In genomic region chr13:54564232-54565200, GRCm38 (mm10) we compare ENCODE assay signal across 8 mouse cellular contexts. TPM values are rescaled to one million over a fixed set of nuclear protein-coding genes. Genes with fewer than 3 reads are reported as not detected.
DNase-seq lines count a peak whose midpoint lies in the region; ATAC-seq and TF ChIP-seq lines count a peak whose summit lies in the region.

No protein-coding gene starts in this region.

- CTCF ChIA-PET in Patski (lab: Charles Lee) = interaction anchor here (1.5 kb wide), 1 partner anchor 15 kb away, joined by 4 read pairs; no protein-coding TSS in a partner anchor

- TF ChIP-seq POLR2A in lung, adult 2 months (IDR thresholded peaks at IDR 0.05; ENCODE audit: borderline replicate concordance, extremely low read depth, low read depth, low read length) = no peak
- no peak for TF ChIP-seq POLR2A in olfactory bulb, adult 2 months (IDR thresholded peaks at IDR 0.05; ENCODE audit: insufficient read depth, low read depth, low read length)

- no peaks in the 10 kb centered on the region for H3K27me3 ChIP-seq in Patski
- no peaks in the 10 kb centered on the region for H3K27me3 ChIP-seq in forebrain, embryonic 12.5 days
- no peaks in the 10 kb centered on the region for H3K27me3 ChIP-seq in limb, embryonic 11.5 days (ENCODE audit: control insufficient read depth, insufficient read depth, low read length)

- TF ChIP-seq CTCF in lung, adult 2 months (IDR thresholded peaks at IDR 0.05; ENCODE audit: insufficient read depth, low read length) = no peak
- TF ChIP-seq CTCF in Patski (IDR thresholded peaks at IDR 0.05) = no peak
- no peak for TF ChIP-seq CTCF in olfactory bulb, adult 2 months (IDR thresholded peaks at IDR 0.05; ENCODE audit: insufficient read depth, low read depth, low read length)

- in situ Hi-C loops in Patski (cut with MboI; ENCODE audit: low pct_unique_long_range_greater_than_20kb) = no loop called here

- WGBS in lung, adult 2 months = 10% methylated on average over 45 of the region's 45 CpGs
- 12% methylated on average over 45 of the region's 45 CpGs for WGBS in forebrain, embryonic 12.5 days
- 11% methylated on average over 45 of the region's 45 CpGs for WGBS in limb, embryonic 11.5 days
- WGBS in olfactory bulb, adult 2 months = 9% methylated on average over 45 of the region's 45 CpGs

- H3K36me3 ChIP-seq in forebrain, embryonic 12.5 days (replicated peaks) = peaks cover 35% of the 10 kb centered on the region
- H3K36me3 ChIP-seq in limb, embryonic 11.5 days (ENCODE audit: control insufficient read depth, insufficient read depth, low read length) = peaks cover 3% of the 10 kb centered on the region; the same call in 1 of the 2 replicates

- H3K27ac ChIP-seq in forebrain, embryonic 12.5 days = peak overlapping the region; percentile 84
- no peak overlapping the region for H3K27ac ChIP-seq in limb, embryonic 11.5 days (replicated peaks; ENCODE audit: low read depth, low read length)
- H3K27ac ChIP-seq in olfactory bulb, adult 2 months (ENCODE audit: insufficient read depth, low read depth, low read length) = peak overlapping the region; percentile 48; the same call in 1 of the 2 replicates

- peak overlapping the region; percentile 59 for H3K4me3 ChIP-seq in lung, adult 2 months (replicated peaks; ENCODE audit: extremely low read depth, low read depth, low read length)
- H3K4me3 ChIP-seq in forebrain, embryonic 12.5 days (replicated peaks) = peak overlapping the region; percentile 97
- H3K4me3 ChIP-seq in limb, embryonic 11.5 days (ENCODE audit: low read depth, low read length) = peak overlapping the region; percentile 93
- H3K4me3 ChIP-seq in olfactory bulb, adult 2 months (ENCODE audit: insufficient read depth, low read depth, low read length) = peak overlapping the region; percentile 89

- POLR2A ChIA-PET in Patski (lab: Charles Lee) = interaction anchor here (1.3 kb wide), 1 partner anchor 14 kb away, joined by 4 read pairs; no protein-coding TSS in a partner anchor

- peaks cover 10% of the 10 kb centered on the region for H3K4me1 ChIP-seq in lung, adult 2 months (ENCODE audit: control insufficient read depth, insufficient read depth, low read length)
- H3K4me1 ChIP-seq in forebrain, embryonic 12.5 days = peaks cover 19% of the 10 kb centered on the region
- peaks cover 6% of the 10 kb centered on the region for H3K4me1 ChIP-seq in limb, embryonic 11.5 days (ENCODE audit: control insufficient read depth, insufficient read depth, low read length)
- peaks cover 3% of the 10 kb centered on the region; the same call in 1 of the 2 replicates for H3K4me1 ChIP-seq in olfactory bulb, adult 2 months (ENCODE audit: control insufficient read depth, insufficient read depth, low read length)

- H3K4me2 ChIP-seq in forebrain, embryonic 12.5 days = peak overlapping the region; percentile 87
- peak overlapping the region; percentile 63 for H3K4me2 ChIP-seq in limb, embryonic 11.5 days (ENCODE audit: low read depth, severe bottlenecking)

- no peak for DNase-seq in lung, adult 2 months
- no peak for DNase-seq in lung, postnatal 4 days
- no peak for DNase-seq in Patski (ENCODE audit: low read depth, low spot score)
- DNase-seq in limb, embryonic 11.5 days (ENCODE audit: low spot score) = peak; percentile 45
- DNase-seq in adrenal gland, adult 18-20 months (ENCODE audit: low spot score in 2 of 2) = no peak
- DNase-seq in urinary bladder, postnatal 4 days (ENCODE audit: low spot score in 2 of 2) = no peak

- peak; percentile 15 for ATAC-seq in Patski
- ATAC-seq in forebrain, embryonic 12.5 days (ENCODE audit: low FRiP score) = peak; percentile 67
- peak; percentile 72 for ATAC-seq in limb, embryonic 11.5 days (ENCODE audit: insufficient number of reproducible peaks, low FRiP score, low TSS enrichment, low read depth)

- H3K9me3 ChIP-seq in forebrain, embryonic 12.5 days = no peaks in the 10 kb centered on the region
- no peaks in the 10 kb centered on the region for H3K9me3 ChIP-seq in limb, embryonic 11.5 days (ENCODE audit: control insufficient read depth, low read length)

- H3K9ac ChIP-seq in forebrain, embryonic 12.5 days = peak overlapping the region; percentile 98
- H3K9ac ChIP-seq in limb, embryonic 11.5 days (ENCODE audit: low read length) = peak overlapping the region; percentile 96

RNA-seq across cellular contexts. Expression of gene 4833439L19Rik, which starts 0.7 kb away (rescaled TPM):
- polyA plus RNA-seq in lung, adult 2 months (2012; rRNA removed) = 106 TPM in 2 replicates
- polyA plus RNA-seq in Patski (2021) = 124 TPM
- polyA plus RNA-seq in forebrain, embryonic 12.5 days (2016; fragmentation: Nextera tagmentation; extraction: Ambion mirVana) = 243 and 259 TPM in 2 replicates
- polyA plus RNA-seq in limb, embryonic 11.5 days (2014; fragmentation: Nextera tagmentation; extraction: Ambion mirVana) = 184 and 185 TPM in 2 replicates
- not detected in 2 replicates for polyA plus RNA-seq in olfactory bulb, adult 2 months (2012; ENCODE audit: insufficient read depth, insufficient read length, low replicate concordance, missing spikeins)
- total RNA-seq in adrenal gland, adult 18-20 months (2021) = 100 to 1,000 TPM; 177 to 178 TPM

RNA-seq across cellular contexts. Expression of gene Arl10, which starts 10.3 kb away (rescaled TPM):
- 30.8 and 41.5 TPM in 2 replicates for polyA plus RNA-seq in lung, adult 2 months (2012; rRNA removed)
- 26.6 TPM for polyA plus RNA-seq in Patski (2021)
- 44.4 and 50.3 TPM in 2 replicates for polyA plus RNA-seq in forebrain, embryonic 12.5 days (2016; fragmentation: Nextera tagmentation; extraction: Ambion mirVana)
- 27.1 and 29.7 TPM in 2 replicates for polyA plus RNA-seq in limb, embryonic 11.5 days (2014; fragmentation: Nextera tagmentation; extraction: Ambion mirVana)
- not detected in 2 replicates for polyA plus RNA-seq in olfactory bulb, adult 2 months (2012; ENCODE audit: insufficient read depth, insufficient read length, low replicate concordance, missing spikeins)
- 10 to 100 TPM; 40.6 to 45.2 TPM for total RNA-seq in adrenal gland, adult 18-20 months (2021)

RNA-seq across cellular contexts. Expression of gene Nop16, which starts 25.4 kb away (rescaled TPM):
- polyA plus RNA-seq in lung, adult 2 months (2012; rRNA removed) = 4.8 and 9.1 TPM in 2 replicates
- polyA plus RNA-seq in Patski (2021) = 38.0 TPM
- polyA plus RNA-seq in forebrain, embryonic 12.5 days (2016; fragmentation: Nextera tagmentation; extraction: Ambion mirVana) = 60.4 and 62.0 TPM in 2 replicates
- polyA plus RNA-seq in limb, embryonic 11.5 days (2014; fragmentation: Nextera tagmentation; extraction: Ambion mirVana) = 95.6 and 99.7 TPM in 2 replicates
- polyA plus RNA-seq in olfactory bulb, adult 2 months (2012; ENCODE audit: insufficient read depth, insufficient read length, low replicate concordance, missing spikeins) = not detected in 2 replicates
- 10 to 100 TPM; 59.7 to 69.7 TPM for total RNA-seq in adrenal gland, adult 18-20 months (2021)

RNA-seq across cellular contexts. Expression of gene Higd2a, which starts 25.5 kb away (rescaled TPM):
- polyA plus RNA-seq in lung, adult 2 months (2012; rRNA removed) = 110 and 112 TPM in 2 replicates
- 96.0 TPM for polyA plus RNA-seq in Patski (2021)
- polyA plus RNA-seq in forebrain, embryonic 12.5 days (2016; fragmentation: Nextera tagmentation; extraction: Ambion mirVana) = 166 and 167 TPM in 2 replicates
- 155 and 157 TPM in 2 replicates for polyA plus RNA-seq in limb, embryonic 11.5 days (2014; fragmentation: Nextera tagmentation; extraction: Ambion mirVana)
- not detected in 2 replicates for polyA plus RNA-seq in olfactory bulb, adult 2 months (2012; ENCODE audit: insufficient read depth, insufficient read length, low replicate concordance, missing spikeins)
- 100 to 1,000 TPM; 222 to 239 TPM for total RNA-seq in adrenal gland, adult 18-20 months (2021)

RNA-seq across cellular contexts. Expression of gene Cltb, which starts 46.6 kb away (rescaled TPM):
- 96.4 and 109 TPM in 2 replicates for polyA plus RNA-seq in lung, adult 2 months (2012; rRNA removed)
- 33.9 TPM for polyA plus RNA-seq in Patski (2021)
- polyA plus RNA-seq in forebrain, embryonic 12.5 days (2016; fragmentation: Nextera tagmentation; extraction: Ambion mirVana) = 32.7 and 34.6 TPM in 2 replicates
- 12.3 and 13.0 TPM in 2 replicates for polyA plus RNA-seq in limb, embryonic 11.5 days (2014; fragmentation: Nextera tagmentation; extraction: Ambion mirVana)
- polyA plus RNA-seq in olfactory bulb, adult 2 months (2012; ENCODE audit: insufficient read depth, insufficient read length, low replicate concordance, missing spikeins) = not detected in 2 replicates
- total RNA-seq in adrenal gland, adult 18-20 months (2021) = 100 to 1,000 TPM in 1 of 2 experiments, 10 to 100 TPM in 1; 78.8 to 149 TPM

Comparison
In these comparisons a context has a peak if more than half of its experiments do, and no peak if none do; other contexts are left out.
1. ATAC-seq: peak in every context shown above with its lines; median percentile 72 in limb, embryonic 11.5 days; 67 in forebrain, embryonic 12.5 days; 15 in Patski.
2. RNA of gene Arl10, which starts 10.3 kb away (polyA plus RNA-seq): 44.4 to 50.3 TPM in forebrain, embryonic 12.5 days, 30.8 to 41.5 TPM in lung, adult 2 months, 27.1 to 29.7 TPM in limb, embryonic 11.5 days and 26.6 TPM in Patski (single experiment); not detected in olfactory bulb, adult 2 months; every median in the first group is over 10 times any median in the second.
3. Peak in every context shown above with its lines, with median percentiles within 50 percentile points of each other: H3K4me3 ChIP-seq.